Mouse (Mus musculus): ENCODE measurements around the gene Clec2g.

GRCm38 (mm10) chr6:128890948-128891355 lies 43.2 kb upstream of the Clec2g start, which contains the start of gene BC035044:
- no peak for TF ChIP-seq CTCF (IDR thresholded peaks at IDR 0.05; ENCODE audit: low read depth, low read length)
- TF ChIP-seq POLR2A (IDR thresholded peaks at IDR 0.05; ENCODE audit: borderline replicate concordance, low read depth, low read length) = no peak

All from bone marrow macrophage, adult 2 months (primary cell).